Mouse (Mus musculus) kidney, adult 9 months (tissue): ENCODE data around the gene Olfr1132.
"Not testable (repeated sequence)": the region's sequence is repeated elsewhere in the genome, so short reads cannot be mapped to it uniquely, and the experiment has no call there.

Experiments
- DNase-seq: peaks from one replicate; pipeline ENCODE4 v3.0.0; 2022

Olfr1132 gene

GRCm38 (mm10) chr2:87637435-87637834, at the start of gene Olfr1132:
Olfr1132 (minus strand) TSS chr2:87637535.
- no peak for DNase-seq

GRCm38 (mm10) chr2:87673564-87673963, 36.2 kb upstream of the Olfr1132 start, which contains the start of gene Olfr1135:
Olfr1135 (minus strand) TSS chr2:87673664.
- DNase-seq = no peak

GRCm38 (mm10) chr2:87658360-87658759, 21.0 kb upstream of the Olfr1132 start, which contains the start of gene Olfr1134:
Olfr1134 (minus strand) TSS chr2:87658460.
- DNase-seq = no peak

- no peak for DNase-seq
Measured at GRCm38 (mm10) chr2:87647274-87647673, 9.9 kb upstream of the Olfr1132 start, which contains the start of gene Olfr1133. Olfr1133 (minus strand) TSS chr2:87647374.

- DNase-seq = no peak
Measured at GRCm38 (mm10) chr2:87642441-87642840, 5.1 kb upstream of the Olfr1132 start.

GRCm38 (mm10) chr2:87626804-87627203, 10.5 kb downstream of the Olfr1132 start, which contains the start of gene Olfr1131:
Olfr1131 (plus strand) TSS chr2:87627104.
- no peak for DNase-seq

- DNase-seq = not testable (repeated sequence)
Measured at GRCm38 (mm10) chr2:87605912-87606311, 31.4 kb downstream of the Olfr1132 start, which contains the start of gene Olfr1130. Olfr1130 (plus strand) TSS chr2:87606212.
